Mouse (Mus musculus) CH12.LX (cell line): ENCODE measurements around the gene Iars.

ENCODE experiments used
- CTCF ChIP-seq, 2 experiments: IDR thresholded peaks in 1 of 2; conservative IDR thresholded peaks in 1 of 2; 2 replicates each; pipeline ENCODE4 v1.5.1; 2011 to 2012; ENCODE audit warnings: low read depth in 2 of 2, low read length in 2 of 2, improper control_type of control experiment in 1 of 2, inconsistent platforms in 1 of 2, mild to moderate bottlenecking in 1 of 2, moderate library complexity in 1 of 2
- EP300 ChIP-seq: IDR thresholded peaks from 2 replicates; pipeline ENCODE4 v1.6.1; 2011; ENCODE audit warnings: low read length, improper control_type of control experiment
- GABPA ChIP-seq: IDR thresholded peaks from 2 replicates; pipeline ENCODE4 v1.6.1; 2012; ENCODE audit warnings: low read depth, low read length, improper control_type of control experiment, inconsistent platforms; ENCODE audit not compliant: insufficient replicate concordance
- MAX ChIP-seq: IDR thresholded peaks from 2 replicates; pipeline ENCODE4 v1.6.1; 2011; ENCODE audit warnings: low read length, improper control_type of control experiment
- MAZ ChIP-seq: IDR thresholded peaks from 2 replicates; pipeline ENCODE4 v1.6.1; 2012; ENCODE audit warnings: low read depth, mild to moderate bottlenecking, inconsistent platforms, low read length, improper control_type of control experiment, moderate library complexity
- POLR2A ChIP-seq: IDR thresholded peaks from 2 replicates; pipeline ENCODE4 v1.6.1; 2011; ENCODE audit warnings: low read depth, mild to moderate bottlenecking, improper control_type of control experiment, low read length
- ZMIZ1 ChIP-seq: IDR thresholded peaks from 2 replicates; pipeline ENCODE4 v1.6.1; 2012; ENCODE audit warnings: low read depth, mild to moderate bottlenecking, inconsistent platforms, low read length, improper control_type of control experiment

DNA sequence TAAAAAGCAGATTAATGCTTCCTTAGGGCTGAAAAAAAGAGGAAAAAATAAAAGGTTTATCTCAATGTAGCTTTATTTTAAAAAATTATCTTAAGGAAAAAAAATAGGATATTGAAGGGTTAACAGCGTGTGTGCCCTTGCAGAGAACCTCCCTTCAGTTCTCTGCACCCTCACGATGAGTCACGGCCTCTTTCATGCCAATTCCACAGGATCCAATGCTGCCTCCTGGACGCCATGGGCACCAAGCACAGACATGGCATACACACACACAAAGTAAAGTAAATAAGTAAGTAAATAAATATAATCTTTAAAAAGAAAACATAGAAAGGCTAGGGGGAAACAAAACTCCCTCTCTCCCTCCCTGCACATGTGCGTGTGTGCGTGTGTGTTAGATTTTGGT lies 39.2 kb upstream of the Iars start:
- TF ChIP-seq MAZ, result no peak
- TF ChIP-seq MAX, result no peak
- TF ChIP-seq CTCF (conservative IDR thresholded peaks at IDR 0.05 in 1 of 2, IDR thresholded peaks at IDR 0.05 in 1 of 2; ENCODE audit: low read depth in 2 of 2, low read length in 2 of 2), result no peak
- TF ChIP-seq EP300, result no peak
- no peak for TF ChIP-seq GABPA
- no peak for TF ChIP-seq ZMIZ1
- no peak for TF ChIP-seq POLR2A
